Mouse (Mus musculus) stomach, postnatal 0 days (tissue): ENCODE measurements around the gene Lig3.

Experiments used
- CTCF ChIP-seq: IDR thresholded peaks from 2 replicates; pipeline ENCODE4 v1.5.1; 2016; ENCODE audit warnings: antibody characterized with exemption, low read depth, mild to moderate bottlenecking, moderate library complexity
- EP300 ChIP-seq: optimal IDR thresholded peaks from 2 replicates; pipeline ENCODE3; 2016; ENCODE audit warnings: antibody characterized with exemption

DNA sequence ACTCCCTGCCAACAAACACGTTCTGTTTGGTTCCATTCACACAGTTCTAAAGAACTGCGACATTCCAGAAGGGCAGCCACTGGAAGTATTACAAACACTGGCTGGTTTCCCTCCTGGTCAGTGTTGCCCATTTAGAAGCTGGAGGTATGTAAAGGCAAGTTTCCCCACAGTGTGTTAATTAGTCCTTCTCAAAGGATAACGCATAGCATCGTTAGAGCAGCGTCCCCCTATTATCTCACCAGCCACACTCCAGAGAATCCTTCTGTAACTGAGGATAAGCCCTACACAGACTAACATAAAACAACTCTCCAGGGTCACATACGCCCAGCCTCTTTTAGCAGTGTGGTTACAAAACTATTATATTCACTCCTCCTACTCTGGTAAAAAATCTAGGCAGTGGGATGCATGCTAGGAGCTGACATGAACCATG is 66.7 kb downstream of the Lig3 start:
- TF ChIP-seq CTCF (no peak), EP300 (no peak)
